Mouse (Mus musculus) brain, embryonic 14.5 days (tissue): ENCODE results near the gene Cebpa.

ENCODE experiments used
- CTCF ChIP-seq: fragments of 200-500 bp; IDR thresholded peaks from 2 replicates; pipeline ENCODE4 v1.5.1; 2012; ENCODE audit warnings: inconsistent platforms, mild to moderate bottlenecking, moderate library complexity, borderline replicate concordance; ENCODE audit not compliant: insufficient read depth, insufficient read length; ENCODE audit errors: extremely low read depth
- POLR2A ChIP-seq: fragments of 200-500 bp; IDR thresholded peaks from 2 replicates; pipeline ENCODE4 v1.6.1; 2012; ENCODE audit warnings: mild to moderate bottlenecking, inconsistent platforms, borderline replicate concordance; ENCODE audit not compliant: poor library complexity, insufficient read depth, insufficient read length, severe bottlenecking; ENCODE audit errors: extremely low read depth

DNA sequence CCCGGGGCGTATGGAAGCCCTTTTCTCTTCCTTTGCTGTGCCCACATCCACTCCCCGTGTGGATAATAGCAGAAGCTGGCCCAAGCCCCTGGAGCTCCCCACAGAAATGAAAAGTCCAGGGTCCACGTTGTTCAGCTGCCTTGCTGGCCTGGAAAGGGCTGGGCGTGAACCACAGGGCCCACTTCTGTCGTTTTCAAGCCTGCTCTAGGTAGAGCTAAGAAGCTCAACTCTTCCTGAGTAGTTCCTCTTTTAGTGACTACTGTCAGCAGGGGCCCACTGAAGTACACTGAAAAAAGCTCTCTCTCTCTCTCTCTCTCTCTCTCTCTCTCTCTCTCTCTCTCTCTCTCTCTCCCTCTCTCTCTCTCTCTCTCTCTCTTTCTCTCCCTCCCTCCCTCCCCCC lies 5.7 kb downstream of the Cebpa start:
- TF ChIP-seq CTCF (no peak), POLR2A (no peak)
